Mouse (Mus musculus): Measurements from ENCODE around the gene Nt5c3b. TPM values are rescaled to one million over a fixed set of nuclear protein-coding genes. Genes with fewer than 3 reads are reported as not detected.

Gene Nt5c3b
- polyA plus RNA-seq, 1 experiment from 2014 or later: 173 TPM

DNA sequence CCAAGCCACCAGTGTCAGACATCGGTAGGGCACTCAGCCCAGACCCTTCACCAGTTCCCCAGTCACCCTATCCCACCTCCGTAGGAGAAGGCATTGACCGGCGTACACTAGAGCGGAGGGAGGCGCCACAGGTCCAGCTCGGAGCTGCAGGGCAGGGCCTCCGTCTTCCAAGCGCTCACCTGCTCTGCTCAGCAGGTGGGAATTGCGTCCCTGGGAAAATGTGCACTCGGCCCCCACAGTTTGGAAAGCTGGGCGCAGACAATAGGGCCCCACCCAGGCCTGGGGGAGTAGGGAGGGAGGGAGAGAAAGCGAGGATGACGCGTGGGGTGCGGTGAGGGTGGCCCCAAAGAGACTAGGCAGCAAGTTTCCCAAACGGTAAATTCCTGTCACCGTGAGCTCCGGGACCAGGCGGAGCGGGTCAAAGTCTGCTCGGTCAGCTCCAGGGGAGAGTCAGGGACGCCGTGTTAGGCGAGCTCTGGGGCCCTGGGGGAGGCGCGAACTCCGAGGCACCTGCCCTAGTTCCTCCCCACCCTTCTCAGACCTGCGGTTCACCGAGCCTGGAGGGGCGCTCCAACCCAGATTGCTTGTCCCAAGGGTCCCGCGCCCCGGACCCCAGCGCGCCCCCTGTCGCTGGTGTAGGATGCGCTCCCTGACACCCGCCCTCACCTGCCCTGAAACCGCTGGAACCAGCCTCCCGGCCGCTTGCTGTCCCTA lies 44.6 kb downstream of the Nt5c3b start:
- Histone ChIP-seq H3K36me3 (no peaks in the 10 kb centered on the region), H3K4me2 (replicated peaks) (peak overlapping the region; percentile 79), H3K9ac (peak overlapping the region; percentile 69), H3K9me3 (no peaks in the 10 kb centered on the region), H3K4me3 (peak overlapping the region; percentile 63), H3K27me3 (no peaks in the 10 kb centered on the region), H3K4me1 (peaks cover 25% of the 10 kb centered on the region), H3K27ac (peak overlapping the region; percentile 80)
- under 1% methylated on average over 41 of the region's 42 CpGs for WGBS
- peak; percentile 13; the same call in 1 of the 2 replicates for ATAC-seq (ENCODE audit: insufficient number of reproducible peaks, insufficient read depth, low FRiP score, low TSS enrichment)

GRCm38 (mm10) chr11:100395861-100396631 lies 45.6 kb downstream of the Nt5c3b start:
- Histone ChIP-seq H3K4me2 (replicated peaks) (peak overlapping the region; percentile 79), H3K4me3 (peak overlapping the region; percentile 63), H3K36me3 (no peaks in the 10 kb centered on the region), H3K27ac (peak overlapping the region; percentile 74; the same call in 1 of the 2 replicates), H3K27me3 (no peaks in the 10 kb centered on the region), H3K9ac (peak overlapping the region; percentile 40), H3K4me1 (peaks cover 27% of the 10 kb centered on the region), H3K9me3 (no peaks in the 10 kb centered on the region)
- 25% methylated on average over 17 of the region's 17 CpGs for WGBS
- ATAC-seq (ENCODE audit: insufficient number of reproducible peaks, insufficient read depth, low FRiP score, low TSS enrichment): no peak

- ATAC-seq (ENCODE audit: insufficient number of reproducible peaks, insufficient read depth, low FRiP score, low TSS enrichment): no peak
- no peak overlapping the region for H3K9ac ChIP-seq
- peaks cover 32% of the 10 kb centered on the region for H3K4me1 ChIP-seq
- H3K36me3 ChIP-seq: no peaks in the 10 kb centered on the region
- WGBS: 32% methylated on average over 11 of the region's 11 CpGs
- no peaks in the 10 kb centered on the region for H3K9me3 ChIP-seq
- H3K4me2 ChIP-seq (replicated peaks): peak overlapping the region; percentile 79
- no peaks in the 10 kb centered on the region for H3K27me3 ChIP-seq
- no peak overlapping the region for H3K27ac ChIP-seq
- peak overlapping the region; percentile 63; the same call in 1 of the 2 replicates for H3K4me3 ChIP-seq
Measured at GRCm38 (mm10) chr11:100395200-100395599, 46.4 kb downstream of the Nt5c3b start.

GRCm38 (mm10) chr11:100394353-100395074 lies 47.1 kb downstream of the Nt5c3b start:
- H3K36me3 ChIP-seq: no peaks in the 10 kb centered on the region
- no peak overlapping the region for H3K4me3 ChIP-seq
- H3K27me3 ChIP-seq: no peaks in the 10 kb centered on the region
- H3K9ac ChIP-seq: no peak overlapping the region
- WGBS: 78% methylated on average over 5 of the region's 5 CpGs
- no peak overlapping the region for H3K27ac ChIP-seq
- H3K4me2 ChIP-seq (replicated peaks): 0 out of 2 replicates have a peak overlapping the region, but pooled peaks have one; percentile 79
- H3K4me1 ChIP-seq: peaks cover 35% of the 10 kb centered on the region
- ATAC-seq (ENCODE audit: insufficient number of reproducible peaks, insufficient read depth, low FRiP score, low TSS enrichment): no peak
- no peaks in the 10 kb centered on the region for H3K9me3 ChIP-seq

GRCm38 (mm10) chr11:100393733-100394132 lies 47.9 kb downstream of the Nt5c3b start:
- 81% methylated on average over 7 of the region's 7 CpGs for WGBS
- H3K4me3 ChIP-seq: no peak overlapping the region
- no peaks in the 10 kb centered on the region for H3K9me3 ChIP-seq
- H3K9ac ChIP-seq: no peak overlapping the region
- H3K27me3 ChIP-seq: no peaks in the 10 kb centered on the region
- no peak overlapping the region for H3K4me2 ChIP-seq (replicated peaks)
- H3K36me3 ChIP-seq: no peaks in the 10 kb centered on the region
- no peak overlapping the region for H3K27ac ChIP-seq
- H3K4me1 ChIP-seq: peaks cover 36% of the 10 kb centered on the region
- no peak for ATAC-seq (ENCODE audit: insufficient number of reproducible peaks, insufficient read depth, low FRiP score, low TSS enrichment)

- H3K9ac ChIP-seq: no peak overlapping the region
- H3K4me3 ChIP-seq: no peak overlapping the region
- 86% methylated on average over 5 of the region's 5 CpGs for WGBS
- no peaks in the 10 kb centered on the region for H3K27me3 ChIP-seq
- no peak for ATAC-seq (ENCODE audit: insufficient number of reproducible peaks, insufficient read depth, low FRiP score, low TSS enrichment)
- no peak overlapping the region for H3K4me2 ChIP-seq (replicated peaks)
- peaks cover 44% of the 10 kb centered on the region for H3K4me1 ChIP-seq
- no peaks in the 10 kb centered on the region for H3K9me3 ChIP-seq
- no peaks in the 10 kb centered on the region for H3K36me3 ChIP-seq
- no peak overlapping the region for H3K27ac ChIP-seq
Measured at GRCm38 (mm10) chr11:100392958-100393357, 48.6 kb downstream of the Nt5c3b start.

DNA sequence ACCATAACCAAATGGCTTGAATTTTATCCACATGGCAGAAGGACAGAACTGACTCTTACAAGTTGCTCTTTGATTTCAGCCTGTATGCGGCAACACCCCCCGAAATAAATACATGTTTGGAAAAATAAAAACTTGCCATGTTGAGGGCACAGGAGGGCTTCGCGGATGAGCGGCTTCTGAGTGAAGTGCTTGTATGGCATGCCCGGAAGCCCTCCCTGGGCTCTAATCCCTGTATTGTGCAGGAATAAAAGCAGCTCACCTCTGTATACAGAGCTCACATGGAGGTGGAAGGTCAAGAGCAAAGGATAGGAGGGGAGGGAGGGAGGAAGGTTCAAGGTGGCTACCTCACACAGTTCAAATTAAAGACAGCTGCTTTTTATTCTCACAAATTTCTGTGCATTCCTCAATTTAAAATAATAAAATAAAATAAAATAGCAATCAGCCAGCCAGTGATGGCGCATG lies 49.7 kb downstream of the Nt5c3b start:
- no peaks in the 10 kb centered on the region for H3K27me3 ChIP-seq
- WGBS: 84% methylated on average over 7 of the region's 7 CpGs
- no peak overlapping the region for H3K27ac ChIP-seq
- H3K9ac ChIP-seq: no peak overlapping the region
- no peak overlapping the region for H3K4me3 ChIP-seq
- H3K36me3 ChIP-seq: no peaks in the 10 kb centered on the region
- H3K9me3 ChIP-seq: no peaks in the 10 kb centered on the region
- no peak for ATAC-seq (ENCODE audit: insufficient number of reproducible peaks, insufficient read depth, low FRiP score, low TSS enrichment)
- H3K4me1 ChIP-seq: peaks cover 48% of the 10 kb centered on the region
- H3K4me2 ChIP-seq (replicated peaks): no peak overlapping the region

- H3K4me3 ChIP-seq: no peak overlapping the region
- H3K36me3 ChIP-seq: no peaks in the 10 kb centered on the region
- no peak overlapping the region for H3K9ac ChIP-seq
- no peak overlapping the region for H3K4me2 ChIP-seq (replicated peaks)
- H3K27ac ChIP-seq: 0 out of 2 replicates have a peak overlapping the region, but pooled peaks have one; percentile 26
- no peaks in the 10 kb centered on the region for H3K27me3 ChIP-seq
- no peak for ATAC-seq (ENCODE audit: insufficient number of reproducible peaks, insufficient read depth, low FRiP score, low TSS enrichment)
- H3K4me1 ChIP-seq: peaks cover 44% of the 10 kb centered on the region
- no peaks in the 10 kb centered on the region for H3K9me3 ChIP-seq
- 65% methylated on average over 9 of the region's 9 CpGs for WGBS
Measured at GRCm38 (mm10) chr11:100391081-100391883, 50.3 kb downstream of the Nt5c3b start.

DNA sequence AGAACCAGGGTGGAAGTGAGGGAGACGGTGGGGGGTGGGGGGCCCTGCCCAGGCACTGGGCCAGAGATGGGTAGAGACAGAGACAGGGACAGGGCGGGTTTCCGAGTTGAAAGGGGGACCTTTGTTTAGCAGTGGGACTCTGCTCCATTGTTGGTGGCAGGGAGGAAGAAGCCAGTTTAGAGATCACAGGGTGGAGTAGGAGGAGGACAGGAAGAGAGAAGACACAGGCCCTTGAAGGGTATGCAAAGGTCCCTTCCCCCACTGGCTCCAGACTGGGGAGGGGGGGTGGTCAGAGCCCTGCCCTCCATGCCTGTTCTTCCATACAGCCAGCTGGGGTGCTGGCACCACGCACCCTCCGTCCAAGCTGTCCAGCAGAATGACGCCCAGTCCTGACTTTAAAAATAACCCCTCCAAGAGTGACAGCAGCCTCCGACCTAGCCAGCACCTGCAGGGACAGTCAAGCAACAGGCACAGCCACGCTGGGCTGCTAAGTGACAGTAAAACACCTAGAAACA lies 51.6 kb downstream of the Nt5c3b start:
- H3K4me2 ChIP-seq (replicated peaks): 0 out of 2 replicates have a peak overlapping the region, but pooled peaks have one; percentile 3
- WGBS: 39% methylated on average over 8 of the region's 8 CpGs
- H3K9me3 ChIP-seq: no peaks in the 10 kb centered on the region
- peak overlapping the region; percentile 26; the same call in 1 of the 2 replicates for H3K27ac ChIP-seq
- peaks cover 31% of the 10 kb centered on the region for H3K4me1 ChIP-seq
- no peak for ATAC-seq (ENCODE audit: insufficient number of reproducible peaks, insufficient read depth, low FRiP score, low TSS enrichment)
- H3K36me3 ChIP-seq: peaks cover 9% of the 10 kb centered on the region; the same call in 1 of the 2 replicates
- H3K4me3 ChIP-seq: no peak overlapping the region
- no peaks in the 10 kb centered on the region for H3K27me3 ChIP-seq
- no peak overlapping the region for H3K9ac ChIP-seq

- ATAC-seq (ENCODE audit: insufficient number of reproducible peaks, insufficient read depth, low FRiP score, low TSS enrichment): no peak
- H3K4me2 ChIP-seq (replicated peaks): 0 out of 2 replicates have a peak overlapping the region, but pooled peaks have one; percentile 27
- no peak overlapping the region for H3K4me3 ChIP-seq
- no peaks in the 10 kb centered on the region for H3K27me3 ChIP-seq
- H3K36me3 ChIP-seq: peaks cover 20% of the 10 kb centered on the region; the same call in 1 of the 2 replicates
- peak overlapping the region; percentile 64 for H3K27ac ChIP-seq
- no peak overlapping the region for H3K9ac ChIP-seq
- H3K9me3 ChIP-seq: no peaks in the 10 kb centered on the region
- 70% methylated on average over 6 of the region's 6 CpGs for WGBS
- peaks cover 31% of the 10 kb centered on the region for H3K4me1 ChIP-seq
Measured at GRCm38 (mm10) chr11:100388588-100388987, 53.0 kb downstream of the Nt5c3b start.
